In genomic region chr10:24596869-24597339, GRCm38 (mm10) we compare ENCODE assay signal across 8 mouse cellular contexts. TPM values are rescaled to one million over a fixed set of nuclear protein-coding genes. Genes with fewer than 3 reads are reported as not detected.
DNase-seq lines count a peak whose midpoint lies in the region; ATAC-seq and TF ChIP-seq lines count a peak whose summit lies in the region.

No protein-coding gene starts in this region.

- H3K4me1 ChIP-seq in testis, adult 2 months (ENCODE audit: control insufficient read depth, insufficient read depth, low read length): no peaks in the 10 kb centered on the region; the same call in 1 of the 2 replicates
- H3K4me1 ChIP-seq in limb, embryonic 13.5 days: peaks cover 48% of the 10 kb centered on the region
- peaks cover 9% of the 10 kb centered on the region for H3K4me1 ChIP-seq in thymus, adult 2 months (replicated peaks; ENCODE audit: control insufficient read depth, insufficient read depth, low read length)

- TF ChIP-seq CTCF in testis, adult 2 months (IDR thresholded peaks at IDR 0.05; ENCODE audit: control insufficient read depth, insufficient read depth, insufficient replicate concordance, low read depth, low read length): no peak
- TF ChIP-seq CTCF in thymus, adult 2 months (IDR thresholded peaks at IDR 0.05; ENCODE audit: borderline replicate concordance, control insufficient read depth, extremely low read depth, insufficient read depth, low read length, poor library complexity): no peak

- no peak for DNase-seq in testis, postnatal 10 days (ENCODE audit: low spot score)
- peak; percentile 87 for DNase-seq in heart, adult 8-10 months (ENCODE audit: low spot score)
- DNase-seq in skeletal muscle tissue, adult 2 months (ENCODE audit: low read depth, low spot score): peak; percentile 65
- DNase-seq in layer of hippocampus, adult 11-12 months (ENCODE audit: low spot score): no peak
- DNase-seq in thymus, adult 2 months: no peak

- H3K27me3 ChIP-seq in testis, adult 2 months (ENCODE audit: control insufficient read depth, insufficient read depth, low read length): no peaks in the 10 kb centered on the region
- H3K27me3 ChIP-seq in limb, embryonic 13.5 days: no peaks in the 10 kb centered on the region
- peaks cover 8% of the 10 kb centered on the region for H3K27me3 ChIP-seq in thymus, adult 2 months (ENCODE audit: control insufficient read depth, insufficient read depth, low read length)

- H3K36me3 ChIP-seq in testis, adult 2 months (ENCODE audit: control insufficient read depth, insufficient read depth, low read length): no peaks in the 10 kb centered on the region
- H3K36me3 ChIP-seq in limb, embryonic 13.5 days: no peaks in the 10 kb centered on the region
- no peaks in the 10 kb centered on the region for H3K36me3 ChIP-seq in thymus, adult 2 months (ENCODE audit: control insufficient read depth, insufficient read depth, low read length)

- TF ChIP-seq POLR2A in testis, adult 2 months (IDR thresholded peaks at IDR 0.05; ENCODE audit: control insufficient read depth, low read depth, low read length): no peak
- TF ChIP-seq POLR2A in thymus, adult 2 months (IDR thresholded peaks at IDR 0.05; ENCODE audit: control insufficient read depth, extremely low read depth, insufficient read depth, low read length, poor library complexity): no peak

- peak overlapping the region; percentile 54 for H3K27ac ChIP-seq in testis, adult 2 months (ENCODE audit: control insufficient read depth, insufficient read depth, low read depth, low read length)
- peak overlapping the region; percentile 92 for H3K27ac ChIP-seq in limb, embryonic 13.5 days
- no peak overlapping the region for H3K27ac ChIP-seq in thymus, adult 2 months (ENCODE audit: control insufficient read depth, insufficient read depth, low read length)

- H3K4me2 ChIP-seq in limb, embryonic 13.5 days (replicated peaks): peak overlapping the region; percentile 74

- 52% methylated on average over 7 of the region's 7 CpGs for whole genome bisulfite sequencing in limb, embryonic 13.5 days
- 90% methylated on average over 7 of the region's 7 CpGs for WGBS in thymus, adult 2 months

- peak overlapping the region; percentile 84 for H3K9ac ChIP-seq in limb, embryonic 13.5 days

- H3K9me3 ChIP-seq in limb, embryonic 13.5 days: no peaks in the 10 kb centered on the region

- peak overlapping the region; percentile 61 for H3K4me3 ChIP-seq in testis, adult 2 months (ENCODE audit: control insufficient read depth, low read depth, low read length)
- H3K4me3 ChIP-seq in limb, embryonic 13.5 days: peak overlapping the region; percentile 73
- no peak overlapping the region for H3K4me3 ChIP-seq in thymus, adult 2 months (ENCODE audit: control insufficient read depth, insufficient read depth, low read length)

- 0 out of 2 replicates have a peak, but pooled peaks have one; percentile 8 for ATAC-seq in limb, embryonic 13.5 days (ENCODE audit: low FRiP score, low read depth)
- ATAC-seq in erythroid progenitor cell, adult 5-6 weeks (replicated peaks; ENCODE audit: low FRiP score, poor library complexity, severe bottlenecking): no peak

RNA-seq across cellular contexts. Expression of gene Ccn2, which starts 1.7 kb away (rescaled TPM):
- 26.7 and 32.8 TPM in 2 replicates for polyA plus RNA-seq in testis, adult 2 months (2012; rRNA removed)
- 100 to 1,000 TPM in 1 of 4 experiments, 10 to 100 TPM in 3; 53.9 to 107 (median 63.8) TPM for total RNA-seq in heart, adult 8-10 months (2022)
- 15.9 and 17.1 TPM in 2 replicates for polyA plus RNA-seq in limb, embryonic 13.5 days (2015; fragmentation: Nextera tagmentation; extraction: Ambion mirVana)
- total RNA-seq in erythroid progenitor cell, adult 5-6 weeks (2015; ENCODE audit: low replicate concordance): not detected in 2 replicates
- not detected in 2 replicates for total RNA-seq in erythroid progenitor cell, adult 5-6 weeks (2017; ENCODE audit: low replicate concordance)
- polyA plus RNA-seq in thymus, adult 2 months (2012; rRNA removed): 14.1 and 19.7 TPM in 2 replicates

Comparison
In these comparisons a context has a peak if more than half of its experiments do, and no peak if none do; other contexts are left out.
1. DNase-seq: peak in heart, adult 8-10 months (single experiment) and skeletal muscle tissue, adult 2 months (single experiment); none in testis, postnatal 10 days (single experiment), layer of hippocampus, adult 11-12 months (single experiment) and thymus, adult 2 months (single experiment).